Mouse (Mus musculus) embryonic facial prominence, embryonic 14.5 days (tissue): Measurements from ENCODE around the gene Atf2. TPM values are rescaled to one million over a fixed set of nuclear protein-coding genes. Genes with fewer than 3 reads are reported as not detected.
A peak's percentile ranks its signal among the peaks of the same experiment; 100 is the strongest.
"Not testable (repeated sequence)": the region's sequence is repeated elsewhere in the genome, so short reads cannot be mapped to it uniquely, and the experiment has no call there.

ENCODE experiments used
- ATAC-seq: fragments of 200-750 bp; cut with Nextera tagmentation; 2 replicates; pipeline ENCODE4 v1.8.0; 2017; ENCODE audit warnings: low read depth, moderate number of reproducible peaks, moderate TSS enrichment
- DNase-seq: peaks from one replicate; pipeline ENCODE4 v3.0.0-alpha.2; 2015; ENCODE audit warnings: low spot score
- H3K27ac ChIP-seq: fragments of 300-500 bp; sonication (generic); replicated peaks from 2 replicates; pipeline ENCODE4 v1.5.1; 2014; ENCODE audit warnings: low read depth, mild to moderate bottlenecking, low read length, moderate library complexity
- H3K27me3 ChIP-seq: fragments of 300-500 bp; sonication (generic); replicated peaks from 2 replicates; pipeline ENCODE4 v1.6.1; 2014; ENCODE audit warnings: low read length; ENCODE audit not compliant: control insufficient read depth, insufficient read depth
- H3K36me3 ChIP-seq: fragments of 300-500 bp; sonication (generic); 2 replicates; pipeline ENCODE4 v1.6.1; 2014; ENCODE audit warnings: low read length, mixed read lengths; ENCODE audit not compliant: control insufficient read depth, insufficient read depth
- H3K4me1 ChIP-seq: fragments of 300-500 bp; sonication (generic); 2 replicates; pipeline ENCODE4 v1.6.1; 2014; ENCODE audit warnings: antibody characterized with exemption, low read length; ENCODE audit not compliant: control insufficient read depth, insufficient read depth
- H3K4me2 ChIP-seq: fragments of 300-500 bp; sonication (generic); 2 replicates; pipeline ENCODE4 v1.6.1; 2014; ENCODE audit warnings: low read depth, mild to moderate bottlenecking, low read length, moderate library complexity, mixed read lengths
- H3K4me3 ChIP-seq: fragments of 300-500 bp; sonication (generic); 2 replicates; pipeline ENCODE4 v1.5.1; 2014; ENCODE audit warnings: low read depth, mild to moderate bottlenecking, low read length
- H3K9ac ChIP-seq: fragments of 300-500 bp; sonication (generic); 2 replicates; pipeline ENCODE4 v1.6.1; 2014; ENCODE audit warnings: low read depth, mild to moderate bottlenecking, low read length, moderate library complexity, mixed read lengths
- H3K9me3 ChIP-seq: fragments of 300-500 bp; sonication (generic); 2 replicates; pipeline ENCODE4 v1.6.1; 2016; ENCODE audit warnings: low read length; ENCODE audit not compliant: control insufficient read depth
- WGBS: fragments of 180-500 bp; shearing (Covaris S2); extraction: QIAGEN DNeasy Blood & Tissue Kit; methylation state at CpG from one replicate; pipeline ENCODE4 v1.1.7; 2014; 5-methylcytosine and 5-hydroxymethylcytosine counted together
- polyA plus RNA-seq: library from polyadenylated mRNA; unstranded; fragments of >200 nt; fragmentation: Nextera tagmentation; extraction: Ambion mirVana; gene quantifications from 2 replicates; pipeline ENCODE4 v1.2.1, GENCODE M21; 2014

Atf2 gene
- polyA plus RNA-seq, 1 experiment from 2014 or later: 48.4 TPM

GRCm38 (mm10) chr2:73919642-73920041 lies 27.2 kb upstream of the Atf2 start:
- 40% methylated on average over 7 of the region's 7 CpGs for WGBS
- no peak overlapping the region for H3K9ac ChIP-seq
- no peak overlapping the region for H3K4me3 ChIP-seq
- DNase-seq (peak; percentile 80), ATAC-seq (no peak; the same call in 1 of the 2 replicates)
- H3K4me1 ChIP-seq: no peaks in the 10 kb centered on the region; the same call in 1 of the 2 replicates
- peak overlapping the region; percentile 58; the same call in 1 of the 2 replicates for H3K27ac ChIP-seq
- no peaks in the 10 kb centered on the region for H3K9me3 ChIP-seq
- no peaks in the 10 kb centered on the region for H3K27me3 ChIP-seq
- H3K4me2 ChIP-seq: no peak overlapping the region
- H3K36me3 ChIP-seq: no peaks in the 10 kb centered on the region

GRCm38 (mm10) chr2:73912264-73912663 lies 19.8 kb upstream of the Atf2 start:
- no peak overlapping the region for H3K27ac ChIP-seq
- H3K9ac ChIP-seq: no peak overlapping the region
- DNase-seq: no peak
- 76% methylated on average over 3 of the region's 3 CpGs for WGBS
- H3K27me3 ChIP-seq: no peaks in the 10 kb centered on the region
- H3K4me3 ChIP-seq: no peak overlapping the region
- H3K4me1 ChIP-seq: peaks cover 7% of the 10 kb centered on the region; the same call in 1 of the 2 replicates
- no peaks in the 10 kb centered on the region for H3K9me3 ChIP-seq
- ATAC-seq: no peak
- peaks cover 25% of the 10 kb centered on the region for H3K36me3 ChIP-seq
- H3K4me2 ChIP-seq: no peak overlapping the region

DNA sequence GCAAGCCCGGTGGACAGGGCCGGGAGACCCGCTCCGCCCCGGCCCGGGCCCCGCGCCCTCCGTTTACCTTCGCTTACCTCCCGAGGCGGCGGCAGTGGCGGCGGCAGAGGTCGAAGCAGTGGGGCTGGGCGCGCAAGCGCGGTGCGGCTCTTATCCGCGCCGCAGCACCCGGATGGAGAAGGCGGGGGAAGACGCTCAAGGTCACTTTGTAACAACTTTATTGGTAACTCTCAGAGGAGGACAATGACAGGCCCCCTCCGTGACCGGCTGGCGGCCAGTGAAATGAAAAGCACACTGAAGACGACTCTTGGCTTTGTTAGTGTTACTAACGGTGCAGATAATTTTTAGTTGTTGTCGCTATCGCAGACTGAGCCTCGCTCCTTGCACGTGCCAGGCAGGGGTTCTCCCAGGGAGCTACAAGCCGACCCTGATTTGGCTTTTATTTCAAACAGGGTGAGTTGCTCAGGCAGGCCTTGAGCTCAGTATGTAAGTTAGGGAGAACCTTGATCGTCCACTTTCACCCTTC lies 18.8 kb upstream of the Atf2 start, which contains the start of gene Atp5g3:
TSS of gene Atp5g3 (minus strand) at position 152 of the 526 bp plus-strand sequence.
- ATAC-seq: peak; percentile 97
- H3K27ac ChIP-seq: peak within 1 kb of the TSS; percentile 91
- H3K4me2 ChIP-seq: peak within 1 kb of the TSS; percentile 85
- H3K27me3 ChIP-seq: no peaks in the 10 kb centered on the region
- peak within 1 kb of the TSS; percentile 100 for H3K9ac ChIP-seq
- peak within 1 kb of the TSS; percentile 98 for H3K4me3 ChIP-seq
- WGBS: under 1% methylated on average over 34 of the region's 38 CpGs
- H3K36me3 ChIP-seq: peaks cover 34% of the 10 kb centered on the region
- H3K9me3 ChIP-seq: no peaks in the 10 kb centered on the region
- peak; percentile 97 for DNase-seq
- peaks cover 7% of the 10 kb centered on the region; the same call in 1 of the 2 replicates for H3K4me1 ChIP-seq

GRCm38 (mm10) chr2:73910571-73911174 lies 18.2 kb upstream of the Atf2 start:
- Histone ChIP-seq H3K9me3 (no peaks in the 10 kb centered on the region), H3K9ac (peak overlapping the region; percentile 100), H3K4me1 (peaks cover 7% of the 10 kb centered on the region; the same call in 1 of the 2 replicates), H3K27ac (peak overlapping the region; percentile 91), H3K27me3 (no peaks in the 10 kb centered on the region), H3K4me3 (peak overlapping the region; percentile 98), H3K4me2 (peak overlapping the region; percentile 85), H3K36me3 (peaks cover 34% of the 10 kb centered on the region)
- under 1% methylated on average over 28 of the region's 50 CpGs for WGBS
- peak; percentile 57 for DNase-seq
- ATAC-seq: peak; percentile 20

DNA sequence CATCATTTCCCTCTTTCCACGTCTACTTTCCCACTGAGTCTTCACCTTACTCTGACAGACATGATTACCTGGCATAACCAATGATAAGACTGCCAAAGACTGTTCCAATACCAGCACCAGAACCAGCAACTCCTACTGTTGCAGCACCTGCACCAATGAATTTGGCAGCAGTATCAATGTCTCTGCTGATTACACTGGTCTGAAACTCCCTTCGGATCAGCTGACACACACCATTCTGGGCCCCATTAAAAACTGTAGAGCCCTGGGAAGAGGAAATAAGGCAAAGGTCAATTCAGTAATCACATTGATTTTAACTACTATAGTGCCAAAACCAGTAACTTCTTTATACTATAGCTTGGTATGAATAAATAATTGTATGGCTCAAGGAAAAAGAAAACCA lies 16.7 kb upstream of the Atf2 start:
- Histone ChIP-seq H3K27ac (no peak overlapping the region), H3K4me3 (no peak overlapping the region), H3K36me3 (peaks cover 34% of the 10 kb centered on the region), H3K9ac (no peak overlapping the region), H3K4me2 (no peak overlapping the region), H3K9me3 (no peaks in the 10 kb centered on the region), H3K27me3 (no peaks in the 10 kb centered on the region), H3K4me1 (peaks cover 7% of the 10 kb centered on the region; the same call in 1 of the 2 replicates)
- DNase-seq: no peak
- ATAC-seq: no peak
- 93% methylated on average over 2 of the region's 2 CpGs for WGBS

GRCm38 (mm10) chr2:73904679-73905078 lies 12.2 kb upstream of the Atf2 start:
- not testable (repeated sequence) for H3K4me3 ChIP-seq, H3K4me2 ChIP-seq, H3K27ac ChIP-seq, H3K4me1 ChIP-seq, H3K9me3 ChIP-seq, DNase-seq, H3K9ac ChIP-seq, H3K27me3 ChIP-seq, ATAC-seq
- peaks cover 32% of the 10 kb centered on the region for H3K36me3 ChIP-seq

DNA sequence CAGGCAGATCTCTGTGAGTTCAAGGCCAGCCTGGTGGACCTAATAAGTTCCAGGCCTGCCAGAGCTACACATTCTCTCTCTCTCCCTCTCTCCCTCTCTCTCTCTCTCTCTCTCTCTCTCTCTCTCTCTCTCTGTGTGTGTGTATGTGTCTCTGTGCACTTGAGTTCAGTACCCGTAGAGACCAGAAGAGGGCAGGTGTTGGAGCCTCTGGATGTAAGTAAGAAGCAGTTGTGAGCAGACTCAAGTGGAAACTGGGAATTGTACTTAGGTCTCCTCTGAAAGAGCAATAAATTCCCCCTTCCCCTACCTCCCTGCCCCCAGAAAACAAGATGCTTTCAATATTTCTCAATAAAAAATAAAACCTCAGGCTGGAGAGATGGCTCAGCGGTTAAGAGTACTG lies 11.1 kb upstream of the Atf2 start:
- Histone ChIP-seq H3K27me3 (no peaks in the 10 kb centered on the region), H3K9me3 (no peaks in the 10 kb centered on the region), H3K9ac (no peak overlapping the region), H3K4me1 (no peaks in the 10 kb centered on the region), H3K4me3 (no peak overlapping the region), H3K4me2 (no peak overlapping the region), H3K36me3 (peaks cover 22% of the 10 kb centered on the region), H3K27ac (no peak overlapping the region)
- DNase-seq (no peak), ATAC-seq (no peak)
- 90% methylated on average over 2 of the region's 2 CpGs for WGBS

GRCm38 (mm10) chr2:73902328-73902727 lies 9.9 kb upstream of the Atf2 start:
- not testable (repeated sequence) for H3K4me3 ChIP-seq, H3K4me2 ChIP-seq, H3K9ac ChIP-seq, H3K27ac ChIP-seq, ATAC-seq, H3K9me3 ChIP-seq, H3K27me3 ChIP-seq, DNase-seq, H3K4me1 ChIP-seq, H3K36me3 ChIP-seq
- WGBS: 97% methylated on average over 3 of the region's 3 CpGs

DNA sequence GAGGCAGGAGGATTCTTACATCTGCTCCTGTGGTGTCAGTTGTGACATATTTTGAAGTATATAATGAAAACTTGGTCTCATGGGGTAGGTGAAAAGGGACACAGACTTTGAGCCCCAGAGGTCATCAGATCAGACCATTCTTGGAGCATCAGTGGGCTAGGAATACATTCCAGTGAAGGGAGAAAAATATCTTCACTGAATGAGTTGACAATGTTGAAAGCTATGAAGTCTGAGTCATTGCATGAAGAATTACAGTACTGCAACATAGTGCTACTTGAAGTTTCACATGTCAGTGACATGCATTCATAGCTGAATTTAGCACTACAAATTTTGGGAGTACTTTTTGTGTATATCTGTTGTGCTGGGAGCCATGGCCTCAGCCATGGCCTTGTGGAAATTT lies 8.7 kb upstream of the Atf2 start:
- H3K9me3 ChIP-seq: no peaks in the 10 kb centered on the region
- no peak for ATAC-seq
- H3K27me3 ChIP-seq: no peaks in the 10 kb centered on the region
- H3K4me2 ChIP-seq: no peak overlapping the region
- H3K27ac ChIP-seq: no peak overlapping the region
- no peak for DNase-seq
- H3K36me3 ChIP-seq: no peaks in the 10 kb centered on the region
- H3K4me3 ChIP-seq: no peak overlapping the region
- H3K9ac ChIP-seq: no peak overlapping the region
- H3K4me1 ChIP-seq: no peaks in the 10 kb centered on the region
